Mouse (Mus musculus) cerebellum, postnatal 25 days (tissue): ENCODE measurements around the gene Lpcat4.

Experiments used
- DNase-seq, 2 experiments: peaks; one replicate each; pipeline ENCODE4 v3.0.0; 2021; ENCODE audit warnings: mixed read lengths in 2 of 2

Lpcat4 gene

GRCm38 (mm10) chr2:112239212-112239934 lies at the start of gene Lpcat4:
Gene Lpcat4, plus strand, starts transcription at chr2:112239468.
- peak; percentile 95 to 96 for DNase-seq

- peak; percentile 35 to 53 for DNase-seq
These were observed 42.4 kb upstream of the Lpcat4 start for GRCm38 (mm10) chr2:112196859-112197258.

GRCm38 (mm10) chr2:112203056-112203455 lies 36.2 kb upstream of the Lpcat4 start:
- DNase-seq, result no peak

GRCm38 (mm10) chr2:112210142-112210541 lies 29.1 kb upstream of the Lpcat4 start:
- peak; percentile 9 to 41 for DNase-seq

GRCm38 (mm10) chr2:112210699-112211098 lies 28.6 kb upstream of the Lpcat4 start:
- no peak for DNase-seq

- DNase-seq, result peak in 1 of 2 experiments; percentile 8
These were observed 23.3 kb upstream of the Lpcat4 start for GRCm38 (mm10) chr2:112215977-112216376.

- DNase-seq, result no peak
These were observed 21.7 kb upstream of the Lpcat4 start for GRCm38 (mm10) chr2:112217614-112218013.

GRCm38 (mm10) chr2:112220880-112221279 lies 18.4 kb upstream of the Lpcat4 start:
- DNase-seq, result no peak

GRCm38 (mm10) chr2:112222607-112223006 lies 16.7 kb upstream of the Lpcat4 start:
- no peak for DNase-seq

GRCm38 (mm10) chr2:112224356-112224755 lies 14.9 kb upstream of the Lpcat4 start:
- no peak for DNase-seq

GRCm38 (mm10) chr2:112232623-112233022 lies 6.6 kb upstream of the Lpcat4 start:
- no peak for DNase-seq

- DNase-seq, result no peak
These were observed 2.6 kb upstream of the Lpcat4 start for GRCm38 (mm10) chr2:112236620-112237019.

- DNase-seq, result no peak
These were observed 1.3 kb upstream of the Lpcat4 start for GRCm38 (mm10) chr2:112238006-112238405.

- peak; percentile 64 to 65 for DNase-seq
These were observed 860 bp downstream of the Lpcat4 start for GRCm38 (mm10) chr2:112239935-112240721.

- no peak for DNase-seq
These were observed 2.5 kb downstream of the Lpcat4 start for GRCm38 (mm10) chr2:112241787-112242186.

- no peak for DNase-seq
These were observed 6.0 kb downstream of the Lpcat4 start for GRCm38 (mm10) chr2:112245307-112245706.

- no peak for DNase-seq
These were observed 6.9 kb downstream of the Lpcat4 start for GRCm38 (mm10) chr2:112246193-112246592.

- no peak for DNase-seq
These were observed 8.1 kb downstream of the Lpcat4 start for GRCm38 (mm10) chr2:112247323-112247722.

- no peak for DNase-seq
These were observed 10.6 kb downstream of the Lpcat4 start for GRCm38 (mm10) chr2:112249780-112250453.

- no peak for DNase-seq
These were observed 15.6 kb downstream of the Lpcat4 start for GRCm38 (mm10) chr2:112254675-112255515.

GRCm38 (mm10) chr2:112259241-112259962 lies 20.1 kb downstream of the Lpcat4 start, which contains the start of gene Nutm1:
Gene Nutm1, minus strand, starts transcription at chr2:112259291.
- no peak for DNase-seq
